Mouse (Mus musculus): ENCODE measurements at regions not wholly inside any gene's neighbourhood (a gene's known extent, or its start where the extent isn't known, plus 50 kb on each side); places are given as distances from the start of the nearest gene placed in this dataset.

- H3K36me3 ChIP-seq = no peaks in the 10 kb centered on the region
- WGBS = 58% methylated on average over 4 of the region's 4 CpGs
- no peak for DNase-seq (ENCODE audit: low spot score)
- no peak overlapping the region for H3K4me3 ChIP-seq
- no peaks in the 10 kb centered on the region for H3K9me3 ChIP-seq (replicated peaks)
- no peak overlapping the region for H3K27ac ChIP-seq (replicated peaks)
- no peaks in the 10 kb centered on the region for H3K27me3 ChIP-seq (ENCODE audit: low read depth, poor library complexity, severe bottlenecking)
- no peaks in the 10 kb centered on the region for H3K4me1 ChIP-seq
Measured at GRCm38 (mm10) chr8:95973571-95973970, 85.2 kb upstream of the Got2 start.

GRCm38 (mm10) chr8:95968828-95969227, 80.5 kb upstream of the Got2 start:
- Histone ChIP-seq H3K36me3 (no peaks in the 10 kb centered on the region), H3K9me3 (replicated peaks) (no peaks in the 10 kb centered on the region), H3K4me1 (no peaks in the 10 kb centered on the region), H3K27ac (replicated peaks) (no peak overlapping the region), H3K27me3 (ENCODE audit: low read depth, poor library complexity, severe bottlenecking) (no peaks in the 10 kb centered on the region), H3K4me3 (no peak overlapping the region)
- 92% methylated on average over 6 of the region's 6 CpGs for WGBS
- DNase-seq (ENCODE audit: low spot score) = no peak

- Histone ChIP-seq H3K36me3 (no peaks in the 10 kb centered on the region), H3K27ac (replicated peaks) (no peak overlapping the region), H3K4me1 (no peaks in the 10 kb centered on the region), H3K27me3 (ENCODE audit: low read depth, poor library complexity, severe bottlenecking) (no peaks in the 10 kb centered on the region), H3K9me3 (replicated peaks) (no peaks in the 10 kb centered on the region), H3K4me3 (no peak overlapping the region)
- DNase-seq (ENCODE audit: low spot score) = no peak
- WGBS = 52% methylated on average over 1 of the region's 1 CpGs
Measured at GRCm38 (mm10) chr8:95966430-95966829, 78.1 kb upstream of the Got2 start.

GRCm38 (mm10) chr8:95952257-95952656, 63.9 kb upstream of the Got2 start:
- Histone ChIP-seq H3K27me3 (ENCODE audit: low read depth, poor library complexity, severe bottlenecking) (no peaks in the 10 kb centered on the region), H3K9me3 (replicated peaks) (no peaks in the 10 kb centered on the region), H3K4me1 (peaks cover 17% of the 10 kb centered on the region), H3K4me3 (peak overlapping the region; percentile 45), H3K27ac (replicated peaks) (0 out of 2 replicates have a peak overlapping the region, but pooled peaks have one; percentile 76), H3K36me3 (no peaks in the 10 kb centered on the region)
- peak; percentile 42 for DNase-seq (ENCODE audit: low spot score)
- 19% methylated on average over 10 of the region's 10 CpGs for WGBS

GRCm38 (mm10) chr8:95951794-95952193, 63.4 kb upstream of the Got2 start:
- peak; percentile 83 for DNase-seq (ENCODE audit: low spot score)
- WGBS = under 1% methylated on average over 17 of the region's 17 CpGs
- H3K27ac ChIP-seq (replicated peaks) = peak overlapping the region; percentile 76
- no peaks in the 10 kb centered on the region for H3K27me3 ChIP-seq (ENCODE audit: low read depth, poor library complexity, severe bottlenecking)
- no peaks in the 10 kb centered on the region for H3K9me3 ChIP-seq (replicated peaks)
- H3K4me3 ChIP-seq = peak overlapping the region; percentile 45
- no peaks in the 10 kb centered on the region for H3K36me3 ChIP-seq
- H3K4me1 ChIP-seq = peaks cover 17% of the 10 kb centered on the region

All from midbrain, embryonic 10.5 days (tissue).